Mouse (Mus musculus): ENCODE measurements around the gene Ephx1. TPM values are rescaled to one million over a fixed set of nuclear protein-coding genes. Genes with fewer than 3 reads are reported as not detected.

Ephx1 gene
- polyA plus RNA-seq, 1 experiment from 2014 or later: 1.4 TPM

DNA sequence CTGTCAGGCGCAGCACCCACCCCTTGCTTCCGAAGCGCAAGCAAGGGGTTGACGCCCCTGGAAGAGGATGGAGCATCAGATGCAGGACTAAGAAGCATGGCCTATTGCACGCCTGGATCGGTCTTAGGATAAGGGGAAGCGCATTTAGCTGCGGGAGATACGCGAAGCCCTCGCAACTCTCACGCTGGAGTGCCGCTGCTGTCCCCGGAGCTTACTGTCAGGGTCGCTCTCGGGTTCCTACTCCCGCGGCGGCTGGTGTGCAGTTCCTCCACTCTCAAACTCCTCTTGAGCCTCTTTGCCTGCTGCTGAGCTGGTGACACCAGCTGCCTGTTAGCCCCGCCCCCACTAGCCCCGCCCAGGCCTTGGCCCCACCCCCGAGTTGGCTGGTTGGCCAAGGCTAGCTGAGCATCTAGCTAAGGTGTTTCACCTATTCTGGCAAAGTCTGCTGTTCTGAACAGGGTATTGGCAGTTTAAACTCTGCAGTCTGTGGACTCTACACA, 3.4 kb downstream of the Ephx1 start:
- H3K9me3 ChIP-seq (replicated peaks; ENCODE audit: control insufficient read depth, low read length): no peaks in the 10 kb centered on the region
- no peaks in the 10 kb centered on the region for H3K36me3 ChIP-seq (replicated peaks; ENCODE audit: control insufficient read depth, insufficient read depth, low read depth, low read length)
- under 1% methylated on average over 22 of the region's 22 CpGs for WGBS
- DNase-seq (ENCODE audit: low spot score) (peak; percentile 77), ATAC-seq (replicated peaks; ENCODE audit: insufficient number of reproducible peaks, low FRiP score, low TSS enrichment, low read depth) (peak; percentile 84)
- no peak overlapping the region for H3K27ac ChIP-seq (replicated peaks; ENCODE audit: low read depth, low read length)
- peaks cover 2% of the 10 kb centered on the region; the same call in 1 of the 2 replicates for H3K27me3 ChIP-seq (ENCODE audit: control insufficient read depth, insufficient read depth, low read length)
- H3K4me3 ChIP-seq (ENCODE audit: low read depth, low read length): peak overlapping the region; percentile 45
- peak overlapping the region; percentile 25 for H3K9ac ChIP-seq (replicated peaks; ENCODE audit: low read length)
- peak overlapping the region; percentile 97 for H3K4me2 ChIP-seq (ENCODE audit: low read depth, low read length)
- no peaks in the 10 kb centered on the region; the same call in 1 of the 2 replicates for H3K4me1 ChIP-seq (ENCODE audit: control insufficient read depth, insufficient read depth, low read length)

DNA sequence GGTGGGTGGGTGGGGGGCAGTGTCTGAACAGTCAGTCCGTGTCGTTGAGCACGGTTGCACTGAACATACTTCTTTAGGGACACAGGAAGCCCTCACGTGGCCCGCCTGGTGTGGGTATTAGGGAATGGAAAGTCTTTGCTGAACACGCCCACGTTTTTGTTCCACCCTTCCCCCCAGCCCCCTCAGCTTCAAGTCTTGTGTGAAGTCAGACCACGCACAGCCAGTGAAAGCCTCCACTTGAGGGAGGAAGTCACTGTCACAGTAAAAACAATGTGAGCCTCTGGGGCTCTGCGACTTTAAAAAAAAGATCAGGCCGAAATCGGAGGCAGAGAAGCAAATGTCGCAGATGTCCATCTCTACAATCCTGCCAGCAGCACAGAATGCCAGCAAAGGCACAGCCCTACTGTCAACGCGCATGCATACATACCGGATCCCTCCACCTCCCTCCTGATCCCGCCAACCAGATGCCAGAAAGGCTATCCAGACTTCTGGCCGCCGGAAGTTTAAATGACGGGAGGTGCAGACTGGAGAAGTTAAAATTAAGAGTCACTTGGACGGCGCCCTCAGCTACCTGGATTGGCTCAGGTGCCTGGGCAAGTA, 4.1 kb downstream of the Ephx1 start:
- Histone ChIP-seq H3K36me3 (replicated peaks; ENCODE audit: control insufficient read depth, insufficient read depth, low read depth, low read length) (no peaks in the 10 kb centered on the region), H3K27me3 (ENCODE audit: control insufficient read depth, insufficient read depth, low read length) (peaks cover 2% of the 10 kb centered on the region; the same call in 1 of the 2 replicates), H3K9ac (replicated peaks; ENCODE audit: low read length) (peak overlapping the region; percentile 25; the same call in 1 of the 2 replicates), H3K4me2 (ENCODE audit: low read depth, low read length) (peak overlapping the region; percentile 97), H3K4me1 (ENCODE audit: control insufficient read depth, insufficient read depth, low read length) (no peaks in the 10 kb centered on the region; the same call in 1 of the 2 replicates), H3K27ac (replicated peaks; ENCODE audit: low read depth, low read length) (no peak overlapping the region), H3K4me3 (ENCODE audit: low read depth, low read length) (peak overlapping the region; percentile 45), H3K9me3 (replicated peaks; ENCODE audit: control insufficient read depth, low read length) (no peaks in the 10 kb centered on the region)
- WGBS: 10% methylated on average over 21 of the region's 21 CpGs
- ATAC-seq (replicated peaks; ENCODE audit: insufficient number of reproducible peaks, low FRiP score, low TSS enrichment, low read depth): 0 out of 2 replicates have a peak, but pooled peaks have one; percentile 20
- peak; percentile 46 for DNase-seq (ENCODE audit: low spot score)

- DNase-seq (ENCODE audit: low spot score) (no peak), ATAC-seq (replicated peaks; ENCODE audit: insufficient number of reproducible peaks, low FRiP score, low TSS enrichment, low read depth) (no peak)
- Histone ChIP-seq H3K9ac (replicated peaks; ENCODE audit: low read length) (no peak overlapping the region), H3K27ac (replicated peaks; ENCODE audit: low read depth, low read length) (no peak overlapping the region), H3K4me3 (ENCODE audit: low read depth, low read length) (no peak overlapping the region; the same call in 1 of the 2 replicates), H3K27me3 (ENCODE audit: control insufficient read depth, insufficient read depth, low read length) (peaks cover 2% of the 10 kb centered on the region; the same call in 1 of the 2 replicates), H3K4me2 (ENCODE audit: low read depth, low read length) (peak overlapping the region; percentile 97; the same call in 1 of the 2 replicates), H3K36me3 (replicated peaks; ENCODE audit: control insufficient read depth, insufficient read depth, low read depth, low read length) (no peaks in the 10 kb centered on the region), H3K4me1 (ENCODE audit: control insufficient read depth, insufficient read depth, low read length) (no peaks in the 10 kb centered on the region; the same call in 1 of the 2 replicates), H3K9me3 (replicated peaks; ENCODE audit: control insufficient read depth, low read length) (no peaks in the 10 kb centered on the region)
- 69% methylated on average over 4 of the region's 4 CpGs for WGBS
Observed at GRCm38 (mm10) chr1:181016045-181016444, 4.7 kb downstream of the Ephx1 start.

DNA sequence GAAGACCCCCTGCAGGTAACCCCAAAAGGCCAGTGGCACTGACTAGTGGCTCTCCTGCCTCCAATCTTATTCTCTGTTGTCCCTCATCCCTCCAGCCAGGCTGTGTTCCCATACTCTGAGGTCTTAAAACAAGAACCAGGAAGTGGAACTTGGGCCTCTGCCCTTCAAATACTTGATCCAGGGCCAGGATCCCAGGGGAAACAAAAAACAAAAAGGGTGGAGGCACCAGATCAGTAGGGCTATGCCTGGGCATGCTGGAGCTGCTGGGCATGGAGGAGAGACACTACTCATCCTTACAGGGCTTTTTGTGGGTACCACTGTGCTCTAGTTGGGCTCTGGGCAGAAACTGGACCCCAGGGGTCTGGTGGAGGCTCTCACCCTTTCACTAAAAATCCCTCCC, 5.1 kb downstream of the Ephx1 start:
- H3K4me3 ChIP-seq (ENCODE audit: low read depth, low read length): no peak overlapping the region
- no peaks in the 10 kb centered on the region; the same call in 1 of the 2 replicates for H3K4me1 ChIP-seq (ENCODE audit: control insufficient read depth, insufficient read depth, low read length)
- H3K9ac ChIP-seq (replicated peaks; ENCODE audit: low read length): no peak overlapping the region
- H3K9me3 ChIP-seq (replicated peaks; ENCODE audit: control insufficient read depth, low read length): no peaks in the 10 kb centered on the region
- H3K4me2 ChIP-seq (ENCODE audit: low read depth, low read length): no peak overlapping the region; the same call in 1 of the 2 replicates
- H3K27me3 ChIP-seq (ENCODE audit: control insufficient read depth, insufficient read depth, low read length): peaks cover 2% of the 10 kb centered on the region; the same call in 1 of the 2 replicates
- no peaks in the 10 kb centered on the region for H3K36me3 ChIP-seq (replicated peaks; ENCODE audit: control insufficient read depth, insufficient read depth, low read depth, low read length)
- DNase-seq (ENCODE audit: low spot score) (no peak), ATAC-seq (replicated peaks; ENCODE audit: insufficient number of reproducible peaks, low FRiP score, low TSS enrichment, low read depth) (no peak)
- H3K27ac ChIP-seq (replicated peaks; ENCODE audit: low read depth, low read length): no peak overlapping the region

DNA sequence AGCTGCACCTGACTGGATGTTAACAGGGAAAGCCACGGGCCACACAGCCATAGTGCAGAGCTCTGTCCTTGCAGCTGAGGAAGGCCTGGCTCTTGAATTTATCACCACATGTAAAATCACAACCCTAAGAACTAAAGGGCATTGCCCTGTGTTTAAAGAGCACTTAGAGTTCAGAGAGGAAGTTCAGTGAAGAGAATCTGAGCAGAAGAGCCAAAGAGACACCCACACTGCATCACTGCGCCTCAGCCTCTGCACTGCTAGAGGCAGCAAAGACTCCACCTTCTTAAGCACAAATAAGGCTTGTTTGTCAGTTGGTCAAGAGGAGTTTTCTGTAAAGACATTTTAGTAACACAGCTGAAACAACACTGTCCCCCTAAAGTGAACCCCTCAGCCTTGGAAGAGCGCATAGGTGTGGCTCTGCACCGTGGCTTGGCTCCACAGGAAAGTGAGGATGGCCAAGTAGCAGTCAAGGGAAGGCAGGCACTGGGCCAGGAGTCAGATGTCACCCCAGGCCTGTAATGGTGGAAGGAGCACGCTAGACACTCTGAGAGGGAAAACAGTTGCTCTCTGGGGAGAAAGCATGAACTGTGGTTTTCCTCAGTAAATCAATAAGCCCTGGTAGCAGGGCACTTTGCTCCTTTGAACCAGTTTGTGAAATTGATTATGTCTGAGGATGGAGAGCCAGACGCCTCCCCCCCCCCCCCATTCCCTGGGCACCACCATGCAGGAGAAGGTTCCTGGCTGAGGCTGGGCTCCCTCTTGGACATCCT, 5.8 kb downstream of the Ephx1 start:
- no peak overlapping the region for H3K9ac ChIP-seq (replicated peaks; ENCODE audit: low read length)
- no peak for ATAC-seq (replicated peaks; ENCODE audit: insufficient number of reproducible peaks, low FRiP score, low TSS enrichment, low read depth)
- 76% methylated on average over 6 of the region's 6 CpGs for WGBS

GRCm38 (mm10) chr1:181013446-181013845, 7.3 kb downstream of the Ephx1 start:
- no peaks in the 10 kb centered on the region for H3K36me3 ChIP-seq (replicated peaks; ENCODE audit: control insufficient read depth, insufficient read depth, low read depth, low read length)
- no peak overlapping the region for H3K4me2 ChIP-seq (ENCODE audit: low read depth, low read length)
- no peak overlapping the region for H3K27ac ChIP-seq (replicated peaks; ENCODE audit: low read depth, low read length)
- no peak overlapping the region for H3K9ac ChIP-seq (replicated peaks; ENCODE audit: low read length)
- no peaks in the 10 kb centered on the region; the same call in 1 of the 2 replicates for H3K4me1 ChIP-seq (ENCODE audit: control insufficient read depth, insufficient read depth, low read length)
- no peak for ATAC-seq (replicated peaks; ENCODE audit: insufficient number of reproducible peaks, low FRiP score, low TSS enrichment, low read depth)
- no peak overlapping the region for H3K4me3 ChIP-seq (ENCODE audit: low read depth, low read length)
- 81% methylated on average over 6 of the region's 6 CpGs for WGBS
- peaks cover 2% of the 10 kb centered on the region; the same call in 1 of the 2 replicates for H3K27me3 ChIP-seq (ENCODE audit: control insufficient read depth, insufficient read depth, low read length)
- no peak for DNase-seq (ENCODE audit: low spot score)
- no peaks in the 10 kb centered on the region for H3K9me3 ChIP-seq (replicated peaks; ENCODE audit: control insufficient read depth, low read length)

More for the DNA sequence above, 5.8 kb downstream of the Ephx1 start:
- no peak overlapping the region for H3K4me2 ChIP-seq (ENCODE audit: low read depth, low read length)
- H3K4me3 ChIP-seq (ENCODE audit: low read depth, low read length): no peak overlapping the region
- no peaks in the 10 kb centered on the region; the same call in 1 of the 2 replicates for H3K4me1 ChIP-seq (ENCODE audit: control insufficient read depth, insufficient read depth, low read length)
- peaks cover 2% of the 10 kb centered on the region; the same call in 1 of the 2 replicates for H3K27me3 ChIP-seq (ENCODE audit: control insufficient read depth, insufficient read depth, low read length)
- no peak overlapping the region for H3K27ac ChIP-seq (replicated peaks; ENCODE audit: low read depth, low read length)
- H3K9me3 ChIP-seq (replicated peaks; ENCODE audit: control insufficient read depth, low read length): no peaks in the 10 kb centered on the region
- DNase-seq (ENCODE audit: low spot score): no peak
- H3K36me3 ChIP-seq (replicated peaks; ENCODE audit: control insufficient read depth, insufficient read depth, low read depth, low read length): no peaks in the 10 kb centered on the region

GRCm38 (mm10) chr1:181012416-181012815, 8.3 kb downstream of the Ephx1 start:
- H3K9ac ChIP-seq (replicated peaks; ENCODE audit: low read length): no peak overlapping the region
- ATAC-seq (replicated peaks; ENCODE audit: insufficient number of reproducible peaks, low FRiP score, low TSS enrichment, low read depth): no peak
- no peak for DNase-seq (ENCODE audit: low spot score)
- WGBS: 75% methylated on average over 3 of the region's 3 CpGs
- no peak overlapping the region for H3K4me2 ChIP-seq (ENCODE audit: low read depth, low read length)
- H3K36me3 ChIP-seq (replicated peaks; ENCODE audit: control insufficient read depth, insufficient read depth, low read depth, low read length): no peaks in the 10 kb centered on the region
- H3K27me3 ChIP-seq (ENCODE audit: control insufficient read depth, insufficient read depth, low read length): no peaks in the 10 kb centered on the region
- H3K9me3 ChIP-seq (replicated peaks; ENCODE audit: control insufficient read depth, low read length): no peaks in the 10 kb centered on the region
- no peak overlapping the region for H3K4me3 ChIP-seq (ENCODE audit: low read depth, low read length)
- no peaks in the 10 kb centered on the region; the same call in 1 of the 2 replicates for H3K4me1 ChIP-seq (ENCODE audit: control insufficient read depth, insufficient read depth, low read length)
- no peak overlapping the region for H3K27ac ChIP-seq (replicated peaks; ENCODE audit: low read depth, low read length)

Measured in embryonic facial prominence, embryonic 11.5 days (tissue).